27 mouse cellular contexts compared by ENCODE assay signal in the genomic region with DNA sequence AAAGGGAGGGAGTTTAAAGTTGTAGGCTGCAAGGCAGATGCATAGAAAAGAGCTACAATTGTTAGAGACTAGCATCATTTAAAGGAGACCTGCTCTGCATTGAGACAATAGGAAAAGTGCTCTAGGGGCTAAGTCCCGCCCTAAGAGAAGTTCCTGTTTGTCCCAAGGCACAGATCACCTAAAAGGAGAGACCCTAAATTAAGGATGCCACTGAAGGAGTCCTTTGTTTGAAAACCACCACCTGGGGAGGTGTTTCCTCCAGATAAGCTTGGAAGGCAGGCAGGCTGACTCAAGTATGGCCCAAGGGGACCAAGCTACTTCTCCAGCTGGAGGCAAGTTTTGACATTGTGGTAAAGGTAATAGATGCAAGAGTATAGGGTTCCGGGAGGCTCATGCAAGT. TPM values are rescaled to one million over a fixed set of nuclear protein-coding genes. Genes with fewer than 3 reads are reported as not detected.
DNase-seq lines count a peak whose midpoint lies in the region; ATAC-seq and TF ChIP-seq lines count a peak whose summit lies in the region.
"Had no signal": no experiment of that assay in that cellular context is flagged by ENCODE, and none has a peak within 500 bp of the region (broad histone marks: within the 10 kb centered on the region; RNA-seq: fewer than 3 reads in every experiment).

No protein-coding gene starts in this region.

- no peak overlapping the region for H3K4me2 ChIP-seq in midbrain, postnatal 0 days (ENCODE audit: low read depth, low read length, poor library complexity, severe bottlenecking)
- no peak overlapping the region for H3K4me2 ChIP-seq in midbrain, embryonic 11.5 days
- H3K4me2 ChIP-seq: embryonic facial prominence, embryonic 15.5 days; heart, embryonic 12.5 days; hindbrain, embryonic 12.5 days had no signal

- TF ChIP-seq POLR2A in ES-Bruce4 (IDR thresholded peaks at IDR 0.05; ENCODE audit: insufficient read depth, low read length): no peak

- H3K27ac ChIP-seq in ES-Bruce4 (ENCODE audit: insufficient read depth, low read length): peak overlapping the region; percentile 99
- 0 out of 2 replicates have a peak overlapping the region, but pooled peaks have one; percentile 7 for H3K27ac ChIP-seq in embryonic facial prominence, embryonic 10.5 days (replicated peaks)
- H3K27ac ChIP-seq in midbrain, postnatal 0 days (ENCODE audit: low read depth, low read length): no peak overlapping the region
- H3K27ac ChIP-seq in midbrain, embryonic 11.5 days (ENCODE audit: low read depth, low read length): no peak overlapping the region
- H3K27ac ChIP-seq: forebrain, embryonic 10.5 days; hindbrain, embryonic 12.5 days; hindbrain, postnatal 0 days had no signal

- no peaks in the 10 kb centered on the region; the same call in 1 of the 2 replicates for H3K36me3 ChIP-seq in ES-Bruce4 (ENCODE audit: control insufficient read depth, insufficient read depth, low read length, poor library complexity, severe bottlenecking)
- H3K36me3 ChIP-seq in embryonic facial prominence, embryonic 10.5 days (replicated peaks): peaks cover 13% of the 10 kb centered on the region
- H3K36me3 ChIP-seq in midbrain, postnatal 0 days (ENCODE audit: insufficient read depth, low read length): no peaks in the 10 kb centered on the region
- peaks cover 3% of the 10 kb centered on the region; the same call in 1 of the 2 replicates for H3K36me3 ChIP-seq in midbrain, embryonic 11.5 days (ENCODE audit: control insufficient read depth, insufficient read depth, low read length)
- H3K36me3 ChIP-seq: embryonic facial prominence, embryonic 15.5 days; heart, embryonic 12.5 days; hindbrain, embryonic 12.5 days had no signal

- TF ChIP-seq CTCF in ES-Bruce4 (IDR thresholded peaks at IDR 0.05; ENCODE audit: low read depth, low read length): no peak
- TF ChIP-seq CTCF in midbrain, postnatal 0 days (IDR thresholded peaks at IDR 0.05): no peak

- DNase-seq in 416B (ENCODE audit: low read depth) (peak; percentile 70), MEL-GATA-1-ER (ENCODE audit: extremely low read depth, low read depth) (peak; percentile 33)
- DNase-seq in embryonic facial prominence, embryonic 10.5 days (ENCODE audit: low spot score): no peak
- DNase-seq in adrenal gland, postnatal 36 days: no peak
- no peak for DNase-seq in midbrain, postnatal 0 days (ENCODE audit: low spot score)
- DNase-seq in cerebellum, adult 9-11 months: no peak
- DNase-seq in midbrain, embryonic 11.5 days (ENCODE audit: low spot score, missing footprints): no peak
- DNase-seq: adrenal gland, postnatal 14 days; cerebellum, adult 18-20 months; cerebellum, postnatal 14 days; gastrocnemius, postnatal 25 days; kidney, adult 11 months; kidney, postnatal 10 days had no signal

- TF ChIP-seq EP300 in ES-Bruce4 (IDR thresholded peaks at IDR 0.05; ENCODE audit: insufficient read depth, low read depth, low read length): peak; percentile 98

- no peak overlapping the region for H3K9ac ChIP-seq in ES-Bruce4 (ENCODE audit: low read depth, poor library complexity, severe bottlenecking)
- H3K9ac ChIP-seq in midbrain, postnatal 0 days (replicated peaks; ENCODE audit: low read length, poor library complexity, severe bottlenecking): no peak overlapping the region
- H3K9ac ChIP-seq in midbrain, embryonic 11.5 days (ENCODE audit: low read length): no peak overlapping the region
- H3K9ac ChIP-seq: embryonic facial prominence, embryonic 15.5 days; heart, embryonic 12.5 days; hindbrain, embryonic 12.5 days had no signal

- WGBS in embryonic facial prominence, embryonic 10.5 days: 49% methylated on average over 2 of the region's 2 CpGs
- WGBS in midbrain, postnatal 0 days: 70% methylated on average over 2 of the region's 2 CpGs
- 66% methylated on average over 2 of the region's 2 CpGs for WGBS in midbrain, embryonic 11.5 days

- no peak overlapping the region for H3K4me3 ChIP-seq in ES-Bruce4 (ENCODE audit: low read depth, low read length)
- no peak overlapping the region for H3K4me3 ChIP-seq in embryonic facial prominence, embryonic 10.5 days
- no peak overlapping the region for H3K4me3 ChIP-seq in midbrain, postnatal 0 days (ENCODE audit: low read depth, low read length)
- no peak overlapping the region for H3K4me3 ChIP-seq in midbrain, embryonic 11.5 days (ENCODE audit: low read depth, low read length)
- H3K4me3 ChIP-seq: embryonic facial prominence, embryonic 15.5 days; erythroblast, embryonic 14.5 days; forebrain, embryonic 10.5 days; heart, embryonic 12.5 days; hindbrain, embryonic 12.5 days had no signal

- H3K4me1 ChIP-seq in ES-Bruce4 (ENCODE audit: control insufficient read depth, insufficient read depth, low read length): peaks cover 8% of the 10 kb centered on the region
- H3K4me1 ChIP-seq in embryonic facial prominence, embryonic 10.5 days: peaks cover 13% of the 10 kb centered on the region
- 0 out of 2 replicates have a peak, but pooled peaks cover 3% of the 10 kb centered on the region for H3K4me1 ChIP-seq in midbrain, postnatal 0 days (ENCODE audit: insufficient read depth, low read length)
- no peaks in the 10 kb centered on the region for H3K4me1 ChIP-seq in midbrain, embryonic 11.5 days (ENCODE audit: control insufficient read depth, insufficient read depth, low read length)

- no peak for ATAC-seq in midbrain, postnatal 0 days (ENCODE audit: low FRiP score)
- ATAC-seq in midbrain, embryonic 11.5 days (ENCODE audit: low FRiP score): no peak
- ATAC-seq: forebrain, embryonic 14.5 days; hindbrain, postnatal 0 days; Patski had no signal

- no peaks in the 10 kb centered on the region for H3K27me3 ChIP-seq in ES-Bruce4 (ENCODE audit: control insufficient read depth, insufficient read depth, low read length, poor library complexity, severe bottlenecking)
- H3K27me3 ChIP-seq in embryonic facial prominence, embryonic 10.5 days (replicated peaks; ENCODE audit: low read depth, poor library complexity, severe bottlenecking): no peaks in the 10 kb centered on the region
- no peaks in the 10 kb centered on the region for H3K27me3 ChIP-seq in midbrain, postnatal 0 days (ENCODE audit: insufficient read depth, low read length)
- no peaks in the 10 kb centered on the region for H3K27me3 ChIP-seq in midbrain, embryonic 11.5 days (ENCODE audit: control insufficient read depth, insufficient read depth, low read length)
- H3K27me3 ChIP-seq: embryonic facial prominence, embryonic 15.5 days; heart, embryonic 12.5 days; hindbrain, embryonic 12.5 days; Patski had no signal

- H3K9me3 ChIP-seq in ES-Bruce4 (replicated peaks; ENCODE audit: control insufficient read depth, insufficient read depth, low read length, poor library complexity, severe bottlenecking): no peaks in the 10 kb centered on the region
- no peaks in the 10 kb centered on the region for H3K9me3 ChIP-seq in embryonic facial prominence, embryonic 10.5 days
- no peaks in the 10 kb centered on the region for H3K9me3 ChIP-seq in midbrain, postnatal 0 days (ENCODE audit: low read length)
- H3K9me3 ChIP-seq in midbrain, embryonic 11.5 days (ENCODE audit: control insufficient read depth, low read length): no peaks in the 10 kb centered on the region
- H3K9me3 ChIP-seq: embryonic facial prominence, embryonic 15.5 days; forebrain, embryonic 10.5 days; heart, embryonic 12.5 days; hindbrain, embryonic 12.5 days had no signal

RNA-seq across cellular contexts. Expression of a gene that starts 5.6 kb away (rescaled TPM):
- 21.2 and 22.3 TPM in 2 replicates for polyA plus RNA-seq in ES-Bruce4 (2011; ENCODE audit: insufficient read depth, insufficient read length, low read depth, missing spikeins)
- polyA plus RNA-seq in embryonic facial prominence, embryonic 10.5 days (2016; fragmentation: Nextera tagmentation; extraction: Ambion mirVana): 20.2 and 20.9 TPM in 2 replicates
- 1 to 10 TPM; 7.2 to 8.7 TPM for total RNA-seq in adrenal gland, postnatal 36 days (2021)
- 18.1 and 22.2 TPM in 2 replicates for total RNA-seq in midbrain, postnatal 0 days (2014; rRNA removed)
- polyA plus RNA-seq in midbrain, postnatal 0 days (2015; fragmentation: Nextera tagmentation; extraction: Ambion mirVana): 22.7 and 23.3 TPM in 2 replicates
- polyA plus RNA-seq in midbrain, embryonic 11.5 days (2014; fragmentation: Nextera tagmentation; extraction: Ambion mirVana): 23.8 and 25.6 TPM in 2 replicates

RNA-seq across cellular contexts. Expression of a gene that starts 18.7 kb away (rescaled TPM):
- polyA plus RNA-seq in ES-Bruce4 (2011; ENCODE audit: insufficient read depth, insufficient read length, low read depth, missing spikeins): 1.1 and 1.7 TPM in 2 replicates
- polyA plus RNA-seq in embryonic facial prominence, embryonic 10.5 days (2016; fragmentation: Nextera tagmentation; extraction: Ambion mirVana): 0.23 and 0.25 TPM in 2 replicates
- total RNA-seq in adrenal gland, postnatal 36 days (2021): 10 to 100 TPM; 50.1 to 74.8 TPM
- 1.5 and 3.3 TPM in 2 replicates for total RNA-seq in midbrain, postnatal 0 days (2014; rRNA removed)
- 2.0 and 2.8 TPM in 2 replicates for polyA plus RNA-seq in midbrain, postnatal 0 days (2015; fragmentation: Nextera tagmentation; extraction: Ambion mirVana)
- polyA plus RNA-seq in midbrain, embryonic 11.5 days (2014; fragmentation: Nextera tagmentation; extraction: Ambion mirVana): 0.19 and 0.22 TPM in 2 replicates
- total RNA-seq: granulocyte monocyte progenitor cell, adult 5-6 weeks had no signal
- polyA plus RNA-seq: erythroblast, embryonic 14.5 days; forebrain, embryonic 10.5 days had no signal

RNA-seq across cellular contexts. Expression of a gene that starts 42.0 kb away (rescaled TPM):
- polyA plus RNA-seq in ES-Bruce4 (2011; ENCODE audit: insufficient read depth, insufficient read length, low read depth, missing spikeins): not detected in 2 replicates
- not detected in 2 replicates for polyA plus RNA-seq in embryonic facial prominence, embryonic 10.5 days (2016; fragmentation: Nextera tagmentation; extraction: Ambion mirVana)
- under 1 TPM in 1 of 2 experiments, not detected in 1; 0.36 TPM for total RNA-seq in adrenal gland, postnatal 36 days (2021)
- total RNA-seq in midbrain, postnatal 0 days (2014; rRNA removed): not detected in 2 replicates
- polyA plus RNA-seq in midbrain, postnatal 0 days (2015; fragmentation: Nextera tagmentation; extraction: Ambion mirVana): not detected in 2 replicates
- not detected in 2 replicates for polyA plus RNA-seq in midbrain, embryonic 11.5 days (2014; fragmentation: Nextera tagmentation; extraction: Ambion mirVana)
- total RNA-seq: adrenal gland, adult 18-20 months; gastrocnemius, postnatal 25 days; granulocyte monocyte progenitor cell, adult 5-6 weeks; heart, adult 8-10 months; heart, postnatal 25 days; hindbrain, postnatal 0 days had no signal
- polyA plus RNA-seq: erythroblast, embryonic 14.5 days; forebrain, embryonic 10.5 days; forebrain, embryonic 14.5 days; heart, embryonic 12.5 days; hindbrain, embryonic 12.5 days; hindbrain, postnatal 0 days; kidney, embryonic 14.5 days; Patski had no signal

Comparison
In these comparisons a context has a peak if more than half of its experiments do, and no peak if none do; other contexts are left out.
1. DNase-seq: peak in 416B (single experiment) and MEL-GATA-1-ER (single experiment); none in embryonic facial prominence, embryonic 10.5 days (single experiment), adrenal gland, postnatal 36 days (0 of 2), midbrain, postnatal 0 days (single experiment), cerebellum, adult 9-11 months (single experiment) and midbrain, embryonic 11.5 days (single experiment).
2. H3K27ac ChIP-seq: peak in ES-Bruce4 (single experiment) and embryonic facial prominence, embryonic 10.5 days (single experiment); none in midbrain, postnatal 0 days (single experiment) and midbrain, embryonic 11.5 days (single experiment).